Mouse (Mus musculus) forebrain, embryonic 11.5 days (tissue): ENCODE measurements at regions not wholly inside any gene's neighbourhood (a gene's known extent, or its start where the extent isn't known, plus 50 kb on each side); places are given as distances from the start of the nearest gene placed in this dataset.

ENCODE experiments used
- ATAC-seq: fragments of 200-750 bp; cut with Nextera tagmentation; replicated peaks from 2 replicates; pipeline ENCODE4 v1.8.0; 2017; ENCODE audit warnings: moderate TSS enrichment; ENCODE audit not compliant: low FRiP score
- DNase-seq: peaks from one replicate; pipeline ENCODE4 v3.0.0-alpha.2; 2017; ENCODE audit warnings: low spot score
- H3K27ac ChIP-seq: fragments of 300-500 bp; sonication (generic); 2 replicates; pipeline ENCODE4 v1.5.1; 2014; ENCODE audit warnings: low read depth, low read length
- H3K27me3 ChIP-seq: fragments of 300-500 bp; sonication (generic); 2 replicates; pipeline ENCODE4 v1.6.1; 2014; ENCODE audit warnings: mild to moderate bottlenecking, low read length, mixed read lengths; ENCODE audit not compliant: control insufficient read depth, insufficient read depth
- H3K36me3 ChIP-seq: fragments of 300-500 bp; sonication (generic); 2 replicates; pipeline ENCODE4 v1.6.1; 2014; ENCODE audit warnings: mild to moderate bottlenecking, low read length, moderate library complexity, mixed read lengths; ENCODE audit not compliant: control insufficient read depth, insufficient read depth
- H3K4me1 ChIP-seq: fragments of 300-500 bp; sonication (generic); replicated peaks from 2 replicates; pipeline ENCODE4 v1.6.1; 2014; ENCODE audit warnings: low read length, mixed read lengths; ENCODE audit not compliant: control insufficient read depth, insufficient read depth
- H3K4me2 ChIP-seq: fragments of 300-500 bp; sonication (generic); 2 replicates; pipeline ENCODE4 v1.6.1; 2014; ENCODE audit warnings: low read depth, mild to moderate bottlenecking, low read length, moderate library complexity, mixed read lengths; ENCODE audit not compliant: severe bottlenecking
- H3K4me3 ChIP-seq: fragments of 300-500 bp; sonication (generic); 2 replicates; pipeline ENCODE4 v1.5.1; 2014; ENCODE audit warnings: low read depth, low read length
- H3K9ac ChIP-seq: fragments of 300-500 bp; sonication (generic); 2 replicates; pipeline ENCODE4 v1.6.1; 2014; ENCODE audit warnings: low read length
- H3K9me3 ChIP-seq: fragments of 300-500 bp; sonication (generic); 2 replicates; pipeline ENCODE4 v1.6.1; 2016; ENCODE audit warnings: low read length, mixed read lengths; ENCODE audit not compliant: control insufficient read depth
- WGBS: fragments of 180-500 bp; shearing (Covaris S2); extraction: QIAGEN DNeasy Blood & Tissue Kit; methylation state at CpG from one replicate; pipeline ENCODE4 v1.1.7; 2014; 5-methylcytosine and 5-hydroxymethylcytosine counted together

- DNase-seq (no peak), ATAC-seq (no peak)
- H3K4me2 ChIP-seq, result no peak overlapping the region
- H3K4me3 ChIP-seq, result no peak overlapping the region
- H3K4me1 ChIP-seq, result no peaks in the 10 kb centered on the region
- H3K36me3 ChIP-seq, result no peaks in the 10 kb centered on the region
- H3K9ac ChIP-seq, result no peak overlapping the region
- WGBS, result 75% methylated on average over 2 of the region's 2 CpGs
- no peak overlapping the region for H3K27ac ChIP-seq
- no peaks in the 10 kb centered on the region for H3K27me3 ChIP-seq
- no peaks in the 10 kb centered on the region for H3K9me3 ChIP-seq
These were observed 149.9 kb upstream of the Plppr1 start for GRCm38 (mm10) chr4:48909161-48909560.

- H3K4me3 ChIP-seq, result no peak overlapping the region
- no peaks in the 10 kb centered on the region for H3K36me3 ChIP-seq
- WGBS, result 81% methylated on average over 4 of the region's 4 CpGs
- no peak overlapping the region for H3K9ac ChIP-seq
- ATAC-seq, result no peak
- no peak for DNase-seq
- H3K27ac ChIP-seq, result no peak overlapping the region
- H3K27me3 ChIP-seq, result no peaks in the 10 kb centered on the region
- H3K9me3 ChIP-seq, result no peaks in the 10 kb centered on the region
- H3K4me2 ChIP-seq, result no peak overlapping the region
- H3K4me1 ChIP-seq, result no peaks in the 10 kb centered on the region
These were observed 145.8 kb upstream of the Plppr1 start for GRCm38 (mm10) chr4:48913301-48913700.

- WGBS, result 56% methylated on average over 4 of the region's 4 CpGs
- peak; percentile 89 for ATAC-seq
- H3K9ac ChIP-seq, result no peak overlapping the region
- H3K4me2 ChIP-seq, result no peak overlapping the region
- no peaks in the 10 kb centered on the region for H3K36me3 ChIP-seq
- no peaks in the 10 kb centered on the region for H3K9me3 ChIP-seq
- no peaks in the 10 kb centered on the region for H3K27me3 ChIP-seq
- no peak overlapping the region for H3K4me3 ChIP-seq
- no peak overlapping the region for H3K27ac ChIP-seq
- DNase-seq, result no peak
- no peaks in the 10 kb centered on the region for H3K4me1 ChIP-seq
These were observed 134.3 kb upstream of the Plppr1 start for GRCm38 (mm10) chr4:48924576-48925459.

GRCm38 (mm10) chr4:48938420-48938819 lies 120.7 kb upstream of the Plppr1 start:
- 96% methylated on average over 1 of the region's 1 CpGs for WGBS
- no peak for DNase-seq
- H3K4me1 ChIP-seq, result no peaks in the 10 kb centered on the region
- ATAC-seq, result no peak
- H3K9me3 ChIP-seq, result no peaks in the 10 kb centered on the region
- no peak overlapping the region for H3K4me3 ChIP-seq
- H3K27ac ChIP-seq, result no peak overlapping the region
- H3K36me3 ChIP-seq, result no peaks in the 10 kb centered on the region
- no peak overlapping the region for H3K4me2 ChIP-seq
- H3K27me3 ChIP-seq, result no peaks in the 10 kb centered on the region
- no peak overlapping the region for H3K9ac ChIP-seq

GRCm38 (mm10) chr4:48938892-48939291 lies 120.2 kb upstream of the Plppr1 start:
- Histone ChIP-seq H3K27ac (no peak overlapping the region), H3K9me3 (no peaks in the 10 kb centered on the region), H3K36me3 (no peaks in the 10 kb centered on the region), H3K9ac (no peak overlapping the region), H3K4me3 (no peak overlapping the region), H3K27me3 (no peaks in the 10 kb centered on the region), H3K4me2 (no peak overlapping the region), H3K4me1 (no peaks in the 10 kb centered on the region)
- ATAC-seq, result no peak
- WGBS, result 87% methylated on average over 6 of the region's 6 CpGs
- no peak for DNase-seq

GRCm38 (mm10) chr4:48945266-48945818 lies 113.7 kb upstream of the Plppr1 start:
- DNase-seq, result no peak
- WGBS, result 79% methylated on average over 2 of the region's 2 CpGs
- Histone ChIP-seq H3K27me3 (no peaks in the 10 kb centered on the region), H3K4me3 (no peak overlapping the region), H3K27ac (no peak overlapping the region), H3K9me3 (no peaks in the 10 kb centered on the region), H3K4me2 (no peak overlapping the region), H3K9ac (no peak overlapping the region), H3K4me1 (no peaks in the 10 kb centered on the region), H3K36me3 (no peaks in the 10 kb centered on the region)
- ATAC-seq, result no peak

- WGBS, result 82% methylated on average over 1 of the region's 1 CpGs
These were observed 106.1 kb upstream of the Plppr1 start for GRCm38 (mm10) chr4:48952965-48953364.

GRCm38 (mm10) chr4:48975810-48976209 lies 83.3 kb upstream of the Plppr1 start:
- H3K27ac ChIP-seq, result no peak overlapping the region
- H3K4me2 ChIP-seq, result no peak overlapping the region
- H3K4me1 ChIP-seq, result no peaks in the 10 kb centered on the region
- no peaks in the 10 kb centered on the region for H3K36me3 ChIP-seq
- no peaks in the 10 kb centered on the region for H3K9me3 ChIP-seq
- H3K4me3 ChIP-seq, result no peak overlapping the region
- DNase-seq (no peak), ATAC-seq (no peak)
- H3K27me3 ChIP-seq, result no peaks in the 10 kb centered on the region
- no peak overlapping the region for H3K9ac ChIP-seq
- WGBS, result 94% methylated on average over 4 of the region's 4 CpGs

More at GRCm38 (mm10) chr4:48952965-48953364, 106.1 kb upstream of the Plppr1 start:
- H3K27ac ChIP-seq, result no peak overlapping the region
- no peaks in the 10 kb centered on the region for H3K4me1 ChIP-seq
- H3K9ac ChIP-seq, result no peak overlapping the region
- H3K27me3 ChIP-seq, result no peaks in the 10 kb centered on the region
- no peaks in the 10 kb centered on the region for H3K9me3 ChIP-seq
- no peaks in the 10 kb centered on the region for H3K36me3 ChIP-seq
- ATAC-seq (no peak), DNase-seq (no peak)
- no peak overlapping the region for H3K4me2 ChIP-seq
- no peak overlapping the region for H3K4me3 ChIP-seq

GRCm38 (mm10) chr4:48992021-48992420 lies 67.1 kb upstream of the Plppr1 start:
- Histone ChIP-seq H3K9me3 (no peaks in the 10 kb centered on the region), H3K27me3 (no peaks in the 10 kb centered on the region), H3K9ac (no peak overlapping the region), H3K27ac (no peak overlapping the region), H3K4me2 (no peak overlapping the region), H3K36me3 (no peaks in the 10 kb centered on the region), H3K4me3 (no peak overlapping the region), H3K4me1 (no peaks in the 10 kb centered on the region)
- no peak for ATAC-seq
- 79% methylated on average over 3 of the region's 3 CpGs for WGBS
- no peak for DNase-seq
